Mouse (Mus musculus) splenic B cell, adult 2 months (primary cell): ENCODE measurements around the gene Pecam1.
A peak's percentile ranks its signal among the peaks of the same experiment; 100 is the strongest.

Experiments used
- DNase-seq: peaks from one replicate; pipeline ENCODE4 v3.0.0-alpha.2; 2011; ENCODE audit warnings: low read depth, low spot score
- H3K27me3 ChIP-seq: 2 replicates; pipeline ENCODE4 v1.6.1; 2012; ENCODE audit warnings: mild to moderate bottlenecking, low read length, moderate library complexity, mixed read lengths; ENCODE audit not compliant: control insufficient read depth, poor library complexity, insufficient read depth, severe bottlenecking
- H3K36me3 ChIP-seq: 2 replicates; pipeline ENCODE4 v1.6.1; 2012; ENCODE audit warnings: mild to moderate bottlenecking, low read length, moderate library complexity, mixed read lengths; ENCODE audit not compliant: control insufficient read depth, poor library complexity, insufficient read depth, severe bottlenecking

The Pecam1 gene

GRCm38 (mm10) chr11:106677331-106677730, 73.1 kb downstream of the Pecam1 start:
- DNase-seq, result no peak
- H3K27me3 ChIP-seq, result no peaks in the 10 kb centered on the region
- H3K36me3 ChIP-seq, result peaks cover 25% of the 10 kb centered on the region

- peaks cover 20% of the 10 kb centered on the region for H3K36me3 ChIP-seq
- no peak for DNase-seq
- H3K27me3 ChIP-seq, result no peaks in the 10 kb centered on the region
These were observed 74.6 kb downstream of the Pecam1 start for GRCm38 (mm10) chr11:106675875-106676274.

GRCm38 (mm10) chr11:106675201-106675726, 75.2 kb downstream of the Pecam1 start:
- Histone ChIP-seq H3K36me3 (peaks cover 18% of the 10 kb centered on the region), H3K27me3 (no peaks in the 10 kb centered on the region)
- DNase-seq, result peak; percentile 47

GRCm38 (mm10) chr11:106674612-106675153, 75.7 kb downstream of the Pecam1 start:
- Histone ChIP-seq H3K27me3 (no peaks in the 10 kb centered on the region), H3K36me3 (peaks cover 15% of the 10 kb centered on the region)
- DNase-seq, result peak; percentile 68

- no peaks in the 10 kb centered on the region for H3K27me3 ChIP-seq
- no peak for DNase-seq
- peaks cover 12% of the 10 kb centered on the region; the same call in 1 of the 2 replicates for H3K36me3 ChIP-seq
These were observed 76.5 kb downstream of the Pecam1 start for GRCm38 (mm10) chr11:106673727-106674611.

GRCm38 (mm10) chr11:106672919-106673505, 77.4 kb downstream of the Pecam1 start:
- Histone ChIP-seq H3K36me3 (peaks cover 9% of the 10 kb centered on the region), H3K27me3 (no peaks in the 10 kb centered on the region)
- no peak for DNase-seq

GRCm38 (mm10) chr11:106671801-106672200, 78.6 kb downstream of the Pecam1 start:
- no peak for DNase-seq
- H3K36me3 ChIP-seq, result peaks cover 6% of the 10 kb centered on the region

GRCm38 (mm10) chr11:106670951-106671478, 79.4 kb downstream of the Pecam1 start:
- no peak for DNase-seq
- peaks cover 6% of the 10 kb centered on the region for H3K36me3 ChIP-seq
- H3K27me3 ChIP-seq, result no peaks in the 10 kb centered on the region

More at GRCm38 (mm10) chr11:106671801-106672200, 78.6 kb downstream of the Pecam1 start:
- H3K27me3 ChIP-seq, result no peaks in the 10 kb centered on the region

- H3K27me3 ChIP-seq, result no peaks in the 10 kb centered on the region
- DNase-seq, result no peak
- H3K36me3 ChIP-seq, result peaks cover 8% of the 10 kb centered on the region
These were observed 80.2 kb downstream of the Pecam1 start for GRCm38 (mm10) chr11:106670266-106670665.

- no peaks in the 10 kb centered on the region for H3K27me3 ChIP-seq
- peaks cover 8% of the 10 kb centered on the region for H3K36me3 ChIP-seq
- peak; percentile 88 for DNase-seq
These were observed 80.6 kb downstream of the Pecam1 start for GRCm38 (mm10) chr11:106669873-106670173.

- no peaks in the 10 kb centered on the region for H3K27me3 ChIP-seq
- peaks cover 12% of the 10 kb centered on the region for H3K36me3 ChIP-seq
- DNase-seq, result no peak
These were observed 81.1 kb downstream of the Pecam1 start for GRCm38 (mm10) chr11:106669102-106669872.

GRCm38 (mm10) chr11:106668336-106668735, 82.1 kb downstream of the Pecam1 start:
- DNase-seq, result no peak
- peaks cover 15% of the 10 kb centered on the region for H3K36me3 ChIP-seq
- H3K27me3 ChIP-seq, result no peaks in the 10 kb centered on the region

GRCm38 (mm10) chr11:106667855-106668254, 82.6 kb downstream of the Pecam1 start:
- Histone ChIP-seq H3K27me3 (no peaks in the 10 kb centered on the region), H3K36me3 (peaks cover 15% of the 10 kb centered on the region)
- DNase-seq, result no peak

GRCm38 (mm10) chr11:106666470-106667107, 83.8 kb downstream of the Pecam1 start:
- DNase-seq, result no peak
- peaks cover 18% of the 10 kb centered on the region for H3K36me3 ChIP-seq

More at GRCm38 (mm10) chr11:106666470-106667107, 83.8 kb downstream of the Pecam1 start:
- no peaks in the 10 kb centered on the region for H3K27me3 ChIP-seq
